Mouse (Mus musculus) regulatory T cell (primary cell): ENCODE measurements around the gene Lpin2.

Experiments used
- in situ Hi-C: fragments of 300-600 bp; cut with MboI, MseI; formaldehyde crosslinking; loops from one replicate; pipeline ENCODE4 v1.15.1; 2025; ENCODE audit warnings: high pct_unique_total_duplicates

Gene Lpin2

GRCm38 (mm10) chr17:71182211-71182721 is at the start of gene Lpin2:
Gene Lpin2, plus strand, starts transcription at chr17:71182560.
- in situ Hi-C loops: loop anchor here (10.0 kb wide), 2 partner anchors 337 to 1923 kb away; partner anchors contain the start of gene Lclat1

GRCm38 (mm10) chr17:71132856-71133439 is 49.4 kb upstream of the Lpin2 start:
- in situ Hi-C loops: no loop called here

- in situ Hi-C loops: no loop called here
Observed at GRCm38 (mm10) chr17:71134441-71134955, 47.9 kb upstream of the Lpin2 start.

- in situ Hi-C loops: no loop called here
Observed at GRCm38 (mm10) chr17:71135108-71135507, 47.3 kb upstream of the Lpin2 start.

GRCm38 (mm10) chr17:71135866-71136265 is 46.5 kb upstream of the Lpin2 start:
- in situ Hi-C loops: no loop called here

GRCm38 (mm10) chr17:71136384-71137333 is 45.7 kb upstream of the Lpin2 start:
- in situ Hi-C loops: no loop called here

- in situ Hi-C loops: no loop called here
Observed at GRCm38 (mm10) chr17:71137334-71137721, 45.0 kb upstream of the Lpin2 start.

- in situ Hi-C loops: no loop called here
Observed at GRCm38 (mm10) chr17:71142068-71142467, 40.3 kb upstream of the Lpin2 start.

GRCm38 (mm10) chr17:71143155-71143554 is 39.2 kb upstream of the Lpin2 start:
- in situ Hi-C loops: no loop called here

- in situ Hi-C loops: no loop called here
Observed at GRCm38 (mm10) chr17:71144322-71145116, 37.8 kb upstream of the Lpin2 start.

- in situ Hi-C loops: no loop called here
Observed at GRCm38 (mm10) chr17:71145248-71145961, 37.0 kb upstream of the Lpin2 start.

- in situ Hi-C loops: no loop called here
Observed at GRCm38 (mm10) chr17:71153356-71153755, 29.0 kb upstream of the Lpin2 start.

- in situ Hi-C loops: no loop called here
Observed at GRCm38 (mm10) chr17:71155271-71155670, 27.1 kb upstream of the Lpin2 start.

- in situ Hi-C loops: no loop called here
Observed at GRCm38 (mm10) chr17:71159152-71159567, 23.2 kb upstream of the Lpin2 start.

- in situ Hi-C loops: no loop called here
Observed at GRCm38 (mm10) chr17:71159720-71160119, 22.6 kb upstream of the Lpin2 start.

GRCm38 (mm10) chr17:71160244-71160995 is 21.9 kb upstream of the Lpin2 start:
- in situ Hi-C loops: no loop called here

- in situ Hi-C loops: no loop called here
Observed at GRCm38 (mm10) chr17:71164991-71165390, 17.4 kb upstream of the Lpin2 start.

- in situ Hi-C loops: no loop called here
Observed at GRCm38 (mm10) chr17:71168205-71168815, 14.1 kb upstream of the Lpin2 start.

- in situ Hi-C loops: no loop called here
Observed at GRCm38 (mm10) chr17:71168846-71169245, 13.5 kb upstream of the Lpin2 start.

- in situ Hi-C loops: no loop called here
Observed at GRCm38 (mm10) chr17:71169639-71170038, 12.7 kb upstream of the Lpin2 start.
